In genomic region chr6:129009846-129010504, GRCm38 (mm10) we compare ENCODE assay signal across 20 mouse cellular contexts. TPM values are rescaled to one million over a fixed set of nuclear protein-coding genes. Genes with fewer than 3 reads are reported as not detected.
"Had no signal": no experiment of that assay in that cellular context is flagged by ENCODE, and none has a peak within 500 bp of the region (broad histone marks: within the 10 kb centered on the region; RNA-seq: fewer than 3 reads in every experiment).

No protein-coding gene starts in this region.

RNA-seq across cellular contexts. Expression of gene Klrb1f, which starts 35.7 kb away (rescaled TPM):
- total RNA-seq: gastrocnemius, adult 18-20 months; gastrocnemius, adult 8-10 months; gastrocnemius, postnatal 14 days; gastrocnemius, postnatal 36 days; heart, adult 18-20 months; heart, postnatal 10 days; heart, postnatal 25 days; heart, postnatal 4 days; layer of hippocampus, adult 18-20 months; layer of hippocampus, adult 8-10 months; layer of hippocampus, postnatal 14 days; layer of hippocampus, postnatal 36 days; left cerebral cortex, adult 18-20 months; left cerebral cortex, adult 8-10 months; left cerebral cortex, postnatal 10 days; left cerebral cortex, postnatal 25 days; liver, adult 2 months had no signal
- polyA plus RNA-seq: heart, embryonic 10.5 days; heart, embryonic 12.5 days; limb, embryonic 13.5 days; liver, adult 2 months had no signal
